Mouse (Mus musculus) kidney, adult 2 months (tissue): Measurements from ENCODE around the gene Sh2b1. TPM values are rescaled to one million over a fixed set of nuclear protein-coding genes. Genes with fewer than 3 reads are reported as not detected.

Source experiments
- DNase-seq: peaks from one replicate; pipeline ENCODE4 v3.0.0; 2021
- H3K27ac ChIP-seq: fragments of 200-500 bp; 2 replicates; pipeline ENCODE4 v1.5.1; 2012; ENCODE audit warnings: low read depth, low read length, control low read depth, inconsistent platforms; ENCODE audit not compliant: insufficient read depth
- H3K27me3 ChIP-seq: fragments of 200-500 bp; replicated peaks from 2 replicates; pipeline ENCODE4 v1.6.1; 2012; ENCODE audit warnings: mild to moderate bottlenecking, moderate library complexity, low read length, inconsistent platforms; ENCODE audit not compliant: control insufficient read depth, insufficient read depth
- H3K36me3 ChIP-seq: fragments of 200-500 bp; 2 replicates; pipeline ENCODE4 v1.6.1; 2012; ENCODE audit warnings: mild to moderate bottlenecking, moderate library complexity, low read length, inconsistent platforms; ENCODE audit not compliant: control insufficient read depth, insufficient read depth
- H3K4me1 ChIP-seq: fragments of 200-500 bp; 2 replicates; pipeline ENCODE4 v1.6.1; 2011; ENCODE audit warnings: low read length; ENCODE audit not compliant: control insufficient read depth, insufficient read depth
- H3K4me3 ChIP-seq: fragments of 200-500 bp; 2 replicates; pipeline ENCODE4 v1.5.1; 2011; ENCODE audit warnings: mild to moderate bottlenecking, low read depth, low read length, control low read depth; ENCODE audit not compliant: insufficient read depth
- CTCF ChIP-seq: fragments of 200-500 bp; conservative IDR thresholded peaks from 2 replicates; pipeline ENCODE4 v1.5.1; 2011; ENCODE audit warnings: low read depth, mild to moderate bottlenecking, control low read depth, low read length, moderate library complexity, mixed read lengths; ENCODE audit not compliant: insufficient read depth, insufficient read length
- POLR2A ChIP-seq: fragments of 200-500 bp; IDR thresholded peaks from one replicate; pipeline ENCODE4 v1.6.1; 2011; ENCODE audit warnings: low read depth, low read length, control low read depth
- WGBS: fragments of 180-500 bp; shearing (Covaris S2); methylation state at CpG from one replicate; pipeline ENCODE4 v1.1.7; 2018; 5-methylcytosine and 5-hydroxymethylcytosine counted together
- polyA plus RNA-seq: library from polyadenylated mRNA; depleted of rRNA; stranded (reverse); fragments of >200 nt; gene quantifications from 2 replicates; pipeline ENCODE4 v1.2.3, GENCODE M21; 2012; rRNA removed

Gene Sh2b1
- polyA plus RNA-seq = 62.8 and 71.7 TPM in 2 replicates

GRCm38 (mm10) chr7:126474993-126475581 lies at the start of gene Sh2b1:
TSS of gene Sh2b1 (minus strand) at chr7:126475424.
- H3K4me1 ChIP-seq = peaks cover 12% of the 10 kb centered on the region; the same call in 1 of the 2 replicates

DNA sequence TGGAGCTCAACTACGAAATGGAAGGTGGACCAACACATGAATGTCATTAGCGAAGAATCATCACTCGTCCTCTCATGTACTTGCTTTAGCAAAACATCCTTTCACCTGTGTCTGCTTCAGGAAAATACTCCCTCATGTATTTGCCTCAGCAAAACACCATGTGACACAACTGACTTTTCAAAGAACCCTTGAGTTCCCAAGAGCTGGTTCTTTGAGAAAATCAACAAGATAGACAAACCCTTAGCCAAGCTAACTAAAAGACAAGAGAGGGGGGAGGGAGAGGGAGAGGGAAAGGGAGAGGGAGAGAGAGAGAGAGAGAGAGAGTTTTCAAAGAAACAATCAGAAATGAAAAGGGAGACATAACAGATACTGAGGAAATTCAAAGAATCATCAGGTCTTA lies 48.1 kb upstream of the Sh2b1 start:
- Histone ChIP-seq H3K27me3 (no peaks in the 10 kb centered on the region; the same call in 1 of the 2 replicates), H3K4me1 (no peaks in the 10 kb centered on the region), H3K36me3 (no peaks in the 10 kb centered on the region), H3K27ac (no peak overlapping the region), H3K4me3 (no peak overlapping the region)
- WGBS = 79% methylated on average over 3 of the region's 3 CpGs
- TF ChIP-seq CTCF (no peak), POLR2A (no peak)
- DNase-seq = no peak

More at GRCm38 (mm10) chr7:126474993-126475581, at the start of gene Sh2b1:
- peak within 1 kb of the TSS; percentile 97 for H3K27ac ChIP-seq
- TF ChIP-seq POLR2A (peak; percentile 68), CTCF (peak; percentile 40)
- under 1% methylated on average over 53 of the region's 53 CpGs for WGBS
- H3K27me3 ChIP-seq = no peaks in the 10 kb centered on the region
- H3K4me3 ChIP-seq = peak within 1 kb of the TSS; percentile 84
- DNase-seq = peak; percentile 93
- H3K36me3 ChIP-seq = no peaks in the 10 kb centered on the region; the same call in 1 of the 2 replicates

DNA sequence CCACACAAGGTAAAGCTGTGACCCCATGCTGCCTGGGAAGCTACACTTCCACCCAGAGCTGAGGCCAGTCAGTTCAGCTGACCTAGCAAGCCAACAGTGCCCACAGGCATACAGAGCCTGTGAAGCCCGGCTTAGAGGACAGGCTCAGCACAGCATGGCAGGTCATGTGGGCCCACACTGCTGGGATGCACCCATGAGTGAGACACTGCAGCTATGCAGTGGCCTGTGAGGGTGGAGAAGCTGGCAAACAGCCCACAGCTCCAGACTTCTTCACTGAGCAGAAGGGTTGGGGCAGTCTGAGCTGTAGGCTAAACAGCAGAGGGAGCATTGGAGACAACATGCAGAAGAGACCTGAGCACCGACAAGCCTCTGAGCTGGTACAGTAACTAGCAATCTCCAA lies 44.3 kb upstream of the Sh2b1 start:
- H3K4me1 ChIP-seq = no peaks in the 10 kb centered on the region
- peak; percentile 15 for DNase-seq
- TF ChIP-seq POLR2A = no peak
- no peak for TF ChIP-seq CTCF
- no peaks in the 10 kb centered on the region for H3K36me3 ChIP-seq
- no peak overlapping the region for H3K4me3 ChIP-seq
- no peaks in the 10 kb centered on the region; the same call in 1 of the 2 replicates for H3K27me3 ChIP-seq
- no peak overlapping the region for H3K27ac ChIP-seq
- 31% methylated on average over 2 of the region's 2 CpGs for WGBS

DNA sequence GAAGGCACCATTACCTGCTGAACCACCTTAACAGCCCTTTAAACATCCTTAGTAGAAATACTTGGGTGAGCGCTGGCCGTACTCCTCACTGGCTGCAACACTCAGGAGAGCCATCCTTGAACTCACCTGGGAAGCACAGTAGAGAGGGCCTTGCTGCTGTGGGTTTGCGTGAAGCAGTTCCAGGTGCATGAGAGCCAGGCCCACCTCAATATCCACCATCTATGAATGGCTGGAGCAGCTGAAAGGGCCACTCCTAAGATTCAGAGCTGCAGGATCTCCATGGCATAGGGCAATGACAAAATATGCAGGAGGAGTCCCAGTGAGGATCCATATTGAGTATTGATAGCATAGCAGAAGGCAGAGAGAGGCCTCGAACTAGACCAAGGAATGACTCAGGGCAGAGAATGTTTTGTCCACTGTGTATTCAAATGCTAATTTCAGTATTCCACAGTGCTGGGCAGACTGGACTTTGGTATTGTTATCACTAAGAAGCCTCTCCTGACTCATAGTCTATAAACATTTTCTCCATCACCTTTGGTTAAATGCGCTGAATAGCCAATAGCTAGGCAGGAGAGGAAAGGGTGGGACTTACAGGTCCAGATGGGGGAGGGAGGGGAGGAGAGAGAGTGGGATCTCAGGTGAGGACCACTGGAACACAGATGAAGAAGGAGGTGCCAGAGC lies 43.2 kb upstream of the Sh2b1 start:
- no peaks in the 10 kb centered on the region for H3K36me3 ChIP-seq
- no peak for DNase-seq
- TF ChIP-seq CTCF (no peak), POLR2A (no peak)
- H3K4me1 ChIP-seq = no peaks in the 10 kb centered on the region
- H3K27ac ChIP-seq = no peak overlapping the region
- no peak overlapping the region for H3K4me3 ChIP-seq
- no peaks in the 10 kb centered on the region; the same call in 1 of the 2 replicates for H3K27me3 ChIP-seq
- 91% methylated on average over 5 of the region's 5 CpGs for WGBS

GRCm38 (mm10) chr7:126511287-126511686 lies 36.1 kb upstream of the Sh2b1 start:
- 70% methylated on average over 3 of the region's 3 CpGs for WGBS
- Histone ChIP-seq H3K27ac (no peak overlapping the region), H3K27me3 (no peaks in the 10 kb centered on the region), H3K4me3 (no peak overlapping the region), H3K36me3 (no peaks in the 10 kb centered on the region), H3K4me1 (no peaks in the 10 kb centered on the region)
- TF ChIP-seq CTCF = no peak
- TF ChIP-seq POLR2A = no peak
- DNase-seq = no peak

DNA sequence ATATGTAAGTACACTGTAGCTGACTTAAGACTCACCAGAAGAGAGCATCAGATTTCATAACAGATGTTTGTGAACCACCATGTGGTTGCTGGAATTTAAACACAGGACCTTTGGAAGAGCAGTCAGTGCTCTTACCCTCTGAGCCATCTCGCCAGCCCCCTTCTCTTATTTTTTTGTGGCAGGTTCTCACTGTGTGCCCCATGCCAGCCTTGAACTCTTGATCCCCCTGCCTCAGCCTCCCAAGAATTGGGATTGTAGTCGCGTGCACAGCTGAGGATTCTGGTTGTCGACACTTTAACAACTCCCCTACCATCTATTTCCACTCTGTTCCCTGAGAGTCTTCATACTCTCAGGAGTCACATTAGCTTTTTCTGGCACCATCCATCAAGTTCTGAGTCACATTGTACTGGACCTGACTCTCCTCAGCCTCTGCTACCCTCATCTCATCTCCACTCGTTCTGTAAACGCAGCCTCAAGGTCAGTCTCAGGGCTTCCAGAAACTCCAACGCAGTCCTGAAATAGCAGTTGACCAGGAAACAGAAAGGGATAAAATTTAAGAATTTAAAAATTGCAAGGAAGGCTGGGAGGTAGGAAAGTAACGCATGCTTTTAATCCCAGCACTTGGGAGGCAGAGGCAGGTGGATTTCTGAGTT lies 32.0 kb upstream of the Sh2b1 start:
- no peak overlapping the region for H3K27ac ChIP-seq
- DNase-seq = no peak

GRCm38 (mm10) chr7:126504913-126505312 lies 29.7 kb upstream of the Sh2b1 start:
- Histone ChIP-seq H3K36me3 (peaks cover 6% of the 10 kb centered on the region; the same call in 1 of the 2 replicates), H3K4me3 (no peak overlapping the region), H3K4me1 (peaks cover 4% of the 10 kb centered on the region; the same call in 1 of the 2 replicates), H3K27me3 (no peaks in the 10 kb centered on the region), H3K27ac (no peak overlapping the region)
- TF ChIP-seq POLR2A (no peak), CTCF (no peak)
- no peak for DNase-seq
- 68% methylated on average over 2 of the region's 2 CpGs for WGBS

More for the DNA sequence above, 32.0 kb upstream of the Sh2b1 start:
- TF ChIP-seq POLR2A (no peak), CTCF (no peak)
- Histone ChIP-seq H3K4me1 (peaks cover 2% of the 10 kb centered on the region; the same call in 1 of the 2 replicates), H3K4me3 (no peak overlapping the region), H3K36me3 (no peaks in the 10 kb centered on the region), H3K27me3 (no peaks in the 10 kb centered on the region)
- WGBS = 82% methylated on average over 8 of the region's 8 CpGs
